Mouse (Mus musculus): Measurements from ENCODE around the gene Ttbk1.

Gene Ttbk1

DNA sequence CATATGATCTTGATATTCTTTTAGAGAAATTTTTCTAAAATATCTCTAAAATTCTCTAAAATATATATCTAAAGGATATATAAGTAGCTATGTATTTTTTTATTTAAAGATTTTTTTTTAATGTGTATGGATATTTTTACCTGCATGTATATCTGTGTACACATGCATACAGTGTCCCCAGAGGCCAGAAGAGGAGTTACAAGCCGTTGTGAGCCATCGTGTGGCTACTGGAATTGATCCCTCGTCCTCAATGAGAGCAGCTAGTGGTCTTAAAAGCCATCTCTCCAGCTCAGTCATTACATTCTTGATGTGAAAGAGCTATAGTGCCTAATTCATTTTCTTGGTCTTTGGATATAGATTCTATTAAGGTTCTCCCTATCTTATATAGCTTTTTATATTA lies 79.0 kb downstream of the Ttbk1 start:
- DNase-seq (ENCODE audit: low read depth), result no peak

DNA sequence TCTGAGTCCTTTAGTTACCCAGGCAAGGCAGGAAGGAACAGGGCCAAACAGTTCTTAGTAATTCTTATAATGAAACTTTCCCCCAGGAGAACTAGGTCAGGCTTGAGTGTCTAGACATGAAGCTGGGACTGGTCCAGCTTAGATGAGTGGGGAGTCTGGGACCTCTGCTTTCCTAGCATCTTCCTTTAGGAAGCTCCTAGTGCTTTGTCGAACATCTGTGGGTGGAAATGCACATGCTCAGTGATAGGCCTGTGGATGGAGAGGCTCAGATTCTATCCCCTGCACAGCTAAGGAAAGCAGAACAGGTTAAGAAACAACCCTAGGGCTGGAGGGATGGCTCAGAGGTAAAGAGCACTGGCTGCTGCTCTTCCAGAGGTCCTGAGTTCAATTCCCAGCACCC lies 92.8 kb downstream of the Ttbk1 start:
- no peak for DNase-seq (ENCODE audit: low read depth)

DNA sequence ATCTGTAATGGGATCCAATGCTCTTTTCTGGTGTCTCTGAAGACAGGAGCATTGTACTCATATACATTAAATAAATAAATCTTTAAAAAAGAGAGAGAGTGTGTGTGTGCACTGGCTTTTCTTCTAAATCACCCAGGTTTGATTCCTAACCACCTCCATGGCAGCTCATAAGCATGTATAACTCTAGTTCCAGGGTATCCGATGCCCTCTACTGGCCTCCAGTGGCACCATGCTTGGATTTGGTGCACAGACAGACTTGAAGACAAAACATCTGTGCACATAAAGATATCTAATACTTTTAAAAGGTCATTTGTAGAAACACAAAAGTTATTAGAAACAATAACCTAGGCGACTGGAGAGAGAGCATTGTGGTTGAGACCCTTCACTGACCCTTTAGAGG lies 94.5 kb downstream of the Ttbk1 start:
- DNase-seq (ENCODE audit: low read depth), result peak; percentile 16
